Mouse (Mus musculus): ENCODE measurements around the gene Acot6.

Acot6 gene

DNA sequence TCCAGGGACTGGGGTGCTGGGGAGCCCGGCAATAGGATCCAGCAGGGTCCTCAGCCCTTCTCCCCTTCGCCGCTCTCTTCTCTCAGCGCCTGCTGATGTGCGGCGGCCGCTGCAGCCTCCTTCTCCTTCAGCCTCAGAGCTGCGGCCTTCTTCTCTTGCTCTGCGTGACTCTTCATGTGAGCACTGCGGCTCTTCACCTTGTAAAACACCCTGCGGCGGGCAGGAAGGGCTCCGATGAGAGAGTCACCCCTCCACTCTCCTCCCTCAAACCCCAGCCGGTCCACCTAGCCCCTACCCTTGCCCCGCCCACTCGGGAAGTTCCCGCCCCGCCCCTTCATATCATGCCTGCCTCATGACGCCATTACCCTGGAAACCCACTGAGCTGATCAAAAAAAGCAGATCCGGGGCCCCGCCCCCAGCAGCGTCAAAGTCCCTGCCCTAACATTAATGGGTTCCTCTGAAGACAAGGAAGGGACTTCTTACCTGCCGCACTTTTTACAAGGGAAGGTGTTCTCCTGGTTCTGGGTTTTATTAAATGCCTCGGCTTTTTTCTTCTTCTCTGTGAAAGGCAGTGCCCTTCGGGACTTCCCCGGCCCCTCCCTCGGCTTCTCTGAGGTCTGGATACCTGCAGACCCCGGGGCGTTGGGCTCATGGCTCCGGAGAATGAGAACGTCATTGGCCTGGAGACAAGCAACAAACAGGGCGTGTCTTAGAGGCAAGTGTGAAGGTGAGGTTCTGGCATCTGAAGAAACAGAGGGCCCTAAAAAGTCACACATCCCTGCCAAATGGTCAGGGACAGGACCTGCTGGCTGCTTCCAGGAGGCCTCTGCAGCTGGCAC lies 52.1 kb downstream of the Acot6 start:
- DNase-seq (ENCODE audit: extremely low spot score): no peak

DNA sequence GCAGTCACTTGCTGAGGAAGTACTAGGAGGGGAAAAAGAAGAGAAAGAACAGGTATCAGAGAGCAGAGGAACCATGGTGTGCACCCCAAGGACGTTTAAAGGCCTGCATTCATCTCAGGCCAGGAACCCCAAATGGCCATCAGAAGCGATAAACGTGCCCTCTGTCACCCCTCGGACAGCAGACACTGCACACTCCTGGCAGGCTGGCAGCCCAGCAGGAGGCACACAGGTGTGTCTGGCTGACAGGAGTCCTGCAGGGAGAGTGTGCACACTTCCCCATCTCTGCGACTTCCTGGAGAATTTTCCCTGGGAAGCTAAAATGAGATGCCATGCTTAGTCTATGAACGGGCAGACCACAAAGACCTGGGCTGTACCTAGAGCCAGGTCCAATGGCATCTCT lies 53.0 kb downstream of the Acot6 start:
- DNase-seq (ENCODE audit: extremely low spot score): no peak

DNA sequence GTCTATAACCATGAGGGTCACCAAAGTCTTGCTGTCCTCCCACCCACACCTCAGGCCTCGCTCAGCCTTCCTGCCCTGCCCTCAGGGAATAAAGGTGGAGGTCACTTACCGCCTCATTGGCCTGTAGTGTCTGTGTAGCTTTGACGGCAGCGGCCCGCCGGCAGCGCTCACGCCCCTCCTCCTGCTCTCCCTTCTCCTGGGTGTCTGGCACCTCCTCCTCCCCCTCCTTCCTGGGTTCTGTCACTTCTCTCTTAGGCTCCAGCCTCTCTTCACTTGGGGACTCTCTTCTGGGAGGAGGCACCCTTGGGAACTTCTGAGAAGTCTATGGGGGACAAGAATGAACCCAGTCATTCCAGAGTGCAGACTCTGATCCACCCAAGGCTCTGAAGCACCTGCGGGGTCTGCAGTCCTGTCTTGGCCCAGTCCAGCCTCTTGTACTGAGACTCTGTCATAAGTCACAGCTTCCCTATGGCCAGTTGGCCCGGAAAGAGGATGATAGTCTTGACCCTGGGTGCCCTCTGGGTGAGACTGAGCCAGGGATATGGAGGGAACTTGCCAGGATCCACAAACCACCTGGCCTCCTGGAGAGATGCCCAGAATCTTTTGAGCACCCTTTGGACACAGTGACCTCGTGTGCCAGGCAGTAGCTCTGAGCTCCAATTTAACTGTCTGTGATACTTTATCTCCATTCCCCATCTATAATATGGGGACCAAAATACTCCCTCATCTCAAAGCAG lies 54.5 kb downstream of the Acot6 start:
- no peak for DNase-seq (ENCODE audit: extremely low spot score)

DNA sequence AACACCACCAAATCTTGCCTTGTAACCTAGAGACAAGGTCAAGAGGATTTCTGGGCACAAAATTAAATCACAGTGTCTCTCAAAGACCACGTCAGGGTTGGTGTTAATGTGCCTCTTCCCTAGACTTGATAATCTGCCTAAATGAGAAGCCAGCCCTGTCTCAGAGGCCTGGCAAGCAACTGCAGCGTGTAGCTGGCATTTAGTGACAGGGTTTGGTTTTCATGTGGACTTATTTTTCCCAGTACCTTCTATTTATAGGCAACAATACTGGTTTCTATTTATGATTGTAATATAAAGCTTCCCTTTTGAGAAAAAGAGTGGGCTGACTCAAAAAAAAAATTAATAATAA lies 55.0 kb downstream of the Acot6 start:
- DNase-seq (ENCODE audit: extremely low spot score): no peak

DNA sequence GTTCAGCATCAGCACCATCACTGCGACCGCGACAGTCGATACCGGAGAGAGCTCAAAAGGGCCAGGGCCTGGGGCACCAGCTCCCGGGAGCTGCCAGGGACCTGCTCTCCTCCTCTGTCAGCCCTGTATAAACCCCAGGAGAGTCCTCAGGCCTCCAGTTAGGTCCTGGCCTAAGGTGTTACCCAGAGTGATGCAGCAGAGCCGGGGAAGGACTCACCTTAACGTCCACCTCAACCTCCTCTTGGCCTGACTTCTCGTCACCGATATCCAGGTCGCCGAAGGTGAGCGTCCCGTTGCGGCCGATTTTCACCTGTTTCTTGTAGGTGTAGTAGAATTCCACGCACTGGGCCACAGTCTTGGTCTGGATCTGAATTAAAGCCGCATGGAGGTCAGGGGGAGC lies 55.8 kb downstream of the Acot6 start:
- no peak for DNase-seq (ENCODE audit: extremely low spot score)

DNA sequence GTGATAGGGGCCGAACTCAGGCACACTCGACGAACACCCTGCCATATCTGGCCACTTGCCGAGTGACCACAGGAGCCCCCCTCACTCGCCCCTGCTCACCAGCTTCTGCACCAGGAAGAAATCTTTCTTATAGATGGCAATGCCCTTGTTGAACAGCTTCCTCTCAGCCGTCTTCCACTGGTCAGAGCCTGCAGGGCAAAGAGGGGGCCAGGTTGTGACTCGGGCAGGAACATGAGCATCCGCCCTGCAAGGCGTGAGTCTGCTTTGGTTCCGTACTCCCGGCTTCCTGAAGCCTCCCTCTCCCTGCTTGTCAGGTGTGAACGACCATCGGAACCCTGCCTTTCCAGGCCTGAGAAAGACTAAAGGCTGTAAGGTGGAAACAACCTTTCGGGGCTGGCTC lies 57.7 kb downstream of the Acot6 start:
- DNase-seq (ENCODE audit: extremely low spot score): no peak

DNA sequence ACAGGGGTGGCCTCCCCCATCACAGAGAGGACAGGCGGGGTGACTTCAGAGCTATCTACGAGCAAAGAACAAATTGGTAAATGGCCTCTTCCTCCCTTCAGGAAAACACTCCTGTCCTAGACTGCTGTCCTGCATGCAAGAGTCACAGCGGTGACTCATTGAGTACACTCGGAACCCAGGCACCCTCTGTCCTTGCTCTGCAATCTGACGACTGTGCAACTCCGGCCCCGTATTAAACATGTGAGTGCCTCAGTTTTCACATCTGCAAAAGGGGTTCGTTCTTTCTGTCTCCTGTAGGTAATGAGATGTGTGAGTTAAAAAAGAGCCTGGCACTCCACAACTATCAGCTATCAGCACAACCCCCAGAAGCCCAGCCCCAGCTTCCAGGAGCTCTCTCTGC lies 60.0 kb downstream of the Acot6 start:
- no peak for DNase-seq (ENCODE audit: extremely low spot score)

Data from embryo, embryonic 9.5 days (tissue).